Mouse (Mus musculus): ENCODE results near the gene Oas1g.

- TF ChIP-seq NELFE (IDR thresholded peaks at IDR 0.05; ENCODE audit: low read depth, low read length): no peak
- TF ChIP-seq CTCF (IDR thresholded peaks at IDR 0.05 in 2 of 3, conservative IDR thresholded peaks at IDR 0.05 in 1 of 3; ENCODE audit: control insufficient read depth in 1 of 3, insufficient read depth in 1 of 3, low read depth in 2 of 3, low read length in 3 of 3, poor library complexity in 1 of 3, severe bottlenecking in 1 of 3): no peak
- TF ChIP-seq ZC3H11A (IDR thresholded peaks at IDR 0.05; ENCODE audit: low read depth, low read length): no peak
These were observed 17.3 kb downstream of the Oas1g start for GRCm38 (mm10) chr5:120870081-120870480.
